Mouse (Mus musculus): Measurements from ENCODE around the gene Bcl2l1.

- TF ChIP-seq CTCF (IDR thresholded peaks at IDR 0.05; ENCODE audit: borderline replicate concordance, insufficient read depth, low read depth, low read length) (no peak), POLR2A (IDR thresholded peaks at IDR 0.05; ENCODE audit: borderline replicate concordance, insufficient read depth, low read length) (no peak)
Measured at GRCm38 (mm10) chr2:152772231-152772630, 59.3 kb downstream of the Bcl2l1 start.
